Mouse (Mus musculus) gastrocnemius, postnatal 14 days (tissue): Measurements from ENCODE around the gene Gm7075. TPM values are rescaled to one million over a fixed set of nuclear protein-coding genes. Genes with fewer than 3 reads are reported as not detected.

Experiments used
- DNase-seq: peaks from one replicate; pipeline ENCODE4 v3.0.0; 2021; ENCODE audit warnings: mixed read lengths
- intact Hi-C: fragments of 180-260 bp; cut with DNase I; formaldehyde crosslinking; loops from one replicate; pipeline ENCODE4 v1.15.1; 2025; ENCODE audit warnings: low total_unique reads
- total RNA-seq, 2 experiments: library from RNA; stranded (reverse); gene quantifications; 2 replicates each; pipeline ENCODE4 v1.2.3; 2021

The Gm7075 gene
- total RNA-seq, 2 experiments from 2014 or later, result not detected

DNA sequence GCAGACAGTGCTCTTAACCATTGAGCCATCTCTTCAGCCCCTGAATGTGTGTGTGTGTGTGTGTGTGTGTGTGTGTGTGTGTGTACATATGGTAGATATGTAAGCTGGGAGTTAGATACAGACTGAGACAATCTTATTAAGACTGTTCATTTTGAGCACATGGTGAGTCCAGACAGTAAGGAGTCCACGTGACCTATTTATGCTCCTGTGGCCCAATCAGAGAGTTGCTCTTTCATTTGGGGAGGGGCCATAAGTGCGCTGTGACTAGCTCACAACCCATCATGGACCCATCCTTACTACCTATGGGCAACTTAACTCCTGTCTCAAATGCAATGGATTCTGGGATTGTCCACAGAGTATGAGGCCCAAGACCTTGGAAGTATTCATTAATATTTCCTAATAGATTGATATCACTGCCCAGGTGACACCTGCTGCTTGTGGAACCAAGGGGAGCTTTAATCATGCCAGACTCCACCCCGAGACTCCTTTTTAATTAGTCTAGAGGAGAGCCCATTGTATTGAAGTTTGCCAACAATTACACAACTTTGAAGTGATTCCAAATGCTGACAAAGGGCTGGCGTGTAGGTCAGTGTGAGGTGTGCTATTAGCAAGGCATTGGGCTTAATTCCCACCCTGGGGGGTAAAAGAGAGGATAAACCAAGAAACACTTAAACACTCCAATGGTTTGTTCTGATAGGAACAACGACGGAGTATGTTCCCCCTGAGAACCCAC, 42.5 kb downstream of the Gm7075 start:
- no peak for DNase-seq
- intact Hi-C loops, result loop anchor here (5.0 to 10.0 kb wide), 3 partner anchors 37 to 224 kb away; no protein-coding TSS in a partner anchor

GRCm38 (mm10) chr10:63377468-63377867, 44.1 kb downstream of the Gm7075 start:
- DNase-seq, result peak; percentile 19
- intact Hi-C loops, result loop anchor here (5.0 to 10.0 kb wide), 3 partner anchors 35 to 223 kb away; no protein-coding TSS in a partner anchor

GRCm38 (mm10) chr10:63376303-63376702, 45.3 kb downstream of the Gm7075 start:
- DNase-seq, result no peak
- intact Hi-C loops, result loop anchor here (5.0 to 10.0 kb wide), 3 partner anchors 34 to 222 kb away; no protein-coding TSS in a partner anchor

Other genes with a start within 250 kb of the Gm7075 start
- gene Mypn, start 217.8 kb downstream of the Gm7075 start, total RNA-seq, result 100 to 1,000 TPM; 240 to 247 TPM
- gene Herc4, start 178.0 kb downstream of the Gm7075 start, total RNA-seq, result 10 to 100 TPM; 18.1 to 20.6 TPM
- gene Sirt1, start 40.1 kb downstream of the Gm7075 start, total RNA-seq, result 1 to 10 TPM; 6.1 to 7.8 TPM
- gene Dnajc12, start 39.3 kb downstream of the Gm7075 start, total RNA-seq, result 10 to 100 TPM in 1 of 2 experiments, 1 to 10 TPM in 1; 9.9 to 11.5 TPM
- gene Ctnna3, start 8.3 kb upstream of the Gm7075 start, total RNA-seq, result 10 to 100 TPM; 19.1 to 20.2 TPM